Mouse (Mus musculus): Measurements from ENCODE around the gene Nup188. TPM values are rescaled to one million over a fixed set of nuclear protein-coding genes. Genes with fewer than 3 reads are reported as not detected.

Gene Nup188
- polyA plus RNA-seq (2015; fragmentation: Nextera tagmentation; extraction: Ambion mirVana) = 23.6 and 26.6 TPM in 2 replicates

DNA sequence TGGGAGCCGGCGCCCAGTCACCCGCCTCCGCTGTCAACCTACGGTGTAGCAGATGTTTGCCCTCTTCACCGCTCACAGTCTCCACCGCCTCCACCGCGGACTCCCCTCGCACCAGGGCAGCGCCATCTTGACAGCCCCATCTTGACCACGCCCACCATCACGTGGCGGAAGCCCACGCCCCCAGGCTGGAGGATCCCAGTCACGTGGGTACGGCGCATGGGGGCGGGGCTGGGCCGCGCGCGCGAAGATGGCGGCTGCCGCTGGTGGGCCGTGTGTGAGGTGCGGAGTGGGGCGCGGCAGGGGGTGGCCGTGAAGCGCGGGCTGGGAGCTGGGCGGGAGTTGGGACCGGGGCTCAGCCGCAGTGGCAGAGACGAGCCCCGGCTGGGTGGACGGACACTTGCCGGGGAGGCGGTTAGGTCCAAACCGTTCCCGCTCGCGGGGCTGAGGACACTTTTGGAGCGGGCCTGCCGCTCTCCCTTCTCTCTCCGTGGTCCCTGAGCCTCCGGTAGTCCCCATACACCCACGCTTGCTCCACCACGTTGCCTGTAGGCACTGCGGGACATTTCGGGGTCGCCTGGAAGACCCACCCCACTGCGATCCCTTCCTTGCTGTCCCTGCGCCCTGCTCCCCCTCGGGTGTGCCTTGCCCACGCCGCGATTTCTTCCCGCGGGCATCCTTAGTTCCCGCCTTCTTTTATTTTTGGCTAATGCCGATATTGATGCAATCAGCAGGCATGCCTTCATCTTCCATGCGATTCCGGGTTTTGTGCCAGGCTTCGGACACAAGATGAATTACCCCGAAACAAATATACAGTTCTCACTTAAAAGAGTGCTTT is at the start of gene Nup188, which contains the start of gene Dolk:
Nup188 (plus strand) TSS at position 206 of the 835 bp plus-strand sequence.
Dolk (minus strand) TSS at position 143 of the 835 bp plus-strand sequence.
- ATAC-seq = peak; percentile 90
- peaks cover 18% of the 10 kb centered on the region for H3K4me1 ChIP-seq (ENCODE audit: control insufficient read depth, insufficient read depth, low read length)
- peak within 1 kb of the TSS; percentile 92 for H3K9ac ChIP-seq (ENCODE audit: low read depth, low read length)
- H3K4me2 ChIP-seq (ENCODE audit: low read depth, low read length) = peak within 1 kb of the TSS; percentile 89
- under 1% methylated on average over 68 of the region's 68 CpGs for WGBS
- no peaks in the 10 kb centered on the region for H3K36me3 ChIP-seq (ENCODE audit: control insufficient read depth, insufficient read depth, low read length)
- H3K9me3 ChIP-seq (ENCODE audit: control insufficient read depth, low read length) = no peaks in the 10 kb centered on the region
- H3K4me3 ChIP-seq (ENCODE audit: low read length) = peak within 1 kb of the TSS; percentile 98
- peak within 1 kb of the TSS; percentile 74 for H3K27ac ChIP-seq (ENCODE audit: low read length)
- H3K27me3 ChIP-seq (replicated peaks; ENCODE audit: control insufficient read depth, insufficient read depth, low read length) = no peaks in the 10 kb centered on the region

DNA sequence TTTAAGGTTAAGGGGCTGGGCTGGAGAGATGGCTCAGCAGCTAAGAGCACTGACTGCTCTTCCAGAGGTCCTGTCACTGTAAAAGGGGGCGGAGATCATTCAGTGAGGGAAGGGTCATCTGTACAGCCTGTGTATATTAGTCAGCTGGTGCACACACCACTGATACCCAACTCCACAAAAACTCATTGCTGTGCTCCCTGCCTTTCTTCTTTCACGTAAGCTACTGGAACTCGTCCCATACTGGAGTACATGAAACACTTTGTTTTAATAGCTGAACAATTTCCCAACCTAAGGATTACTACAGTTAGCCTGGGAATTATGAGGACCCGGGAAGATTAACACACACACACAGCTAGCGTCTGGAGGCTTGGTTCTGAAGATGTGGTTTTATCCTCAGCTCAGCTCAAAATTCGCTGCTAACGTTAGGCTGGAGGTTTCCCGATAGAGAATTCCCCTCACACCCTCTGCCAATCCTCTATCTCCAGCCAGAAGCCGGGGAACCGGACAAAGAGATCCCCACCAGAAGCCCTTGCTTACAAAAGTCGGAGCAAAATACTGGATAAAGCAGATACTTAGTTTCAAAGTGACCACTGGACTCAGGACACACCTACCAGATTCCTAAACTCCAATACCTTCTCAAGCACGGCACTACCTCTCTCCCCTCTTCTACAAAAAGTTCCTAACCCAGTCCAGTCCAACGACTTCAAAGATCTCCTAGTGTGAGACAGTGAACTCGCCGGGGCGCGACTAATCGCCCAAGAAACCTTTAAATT is 49.6 kb upstream of the Nup188 start:
- Histone ChIP-seq H3K4me1 (ENCODE audit: control insufficient read depth, insufficient read depth, low read length) (peaks cover 28% of the 10 kb centered on the region), H3K9ac (ENCODE audit: low read depth, low read length) (peak overlapping the region; percentile 73), H3K27me3 (replicated peaks; ENCODE audit: control insufficient read depth, insufficient read depth, low read length) (no peaks in the 10 kb centered on the region), H3K36me3 (ENCODE audit: control insufficient read depth, insufficient read depth, low read length) (peaks cover 10% of the 10 kb centered on the region), H3K4me3 (ENCODE audit: low read length) (peak overlapping the region; percentile 76), H3K9me3 (ENCODE audit: control insufficient read depth, low read length) (no peaks in the 10 kb centered on the region), H3K27ac (ENCODE audit: low read length) (peak overlapping the region; percentile 74), H3K4me2 (ENCODE audit: low read depth, low read length) (peak overlapping the region; percentile 66)
- 3% methylated on average over 18 of the region's 18 CpGs for WGBS
- ATAC-seq = peak; percentile 3; the same call in 1 of the 2 replicates

DNA sequence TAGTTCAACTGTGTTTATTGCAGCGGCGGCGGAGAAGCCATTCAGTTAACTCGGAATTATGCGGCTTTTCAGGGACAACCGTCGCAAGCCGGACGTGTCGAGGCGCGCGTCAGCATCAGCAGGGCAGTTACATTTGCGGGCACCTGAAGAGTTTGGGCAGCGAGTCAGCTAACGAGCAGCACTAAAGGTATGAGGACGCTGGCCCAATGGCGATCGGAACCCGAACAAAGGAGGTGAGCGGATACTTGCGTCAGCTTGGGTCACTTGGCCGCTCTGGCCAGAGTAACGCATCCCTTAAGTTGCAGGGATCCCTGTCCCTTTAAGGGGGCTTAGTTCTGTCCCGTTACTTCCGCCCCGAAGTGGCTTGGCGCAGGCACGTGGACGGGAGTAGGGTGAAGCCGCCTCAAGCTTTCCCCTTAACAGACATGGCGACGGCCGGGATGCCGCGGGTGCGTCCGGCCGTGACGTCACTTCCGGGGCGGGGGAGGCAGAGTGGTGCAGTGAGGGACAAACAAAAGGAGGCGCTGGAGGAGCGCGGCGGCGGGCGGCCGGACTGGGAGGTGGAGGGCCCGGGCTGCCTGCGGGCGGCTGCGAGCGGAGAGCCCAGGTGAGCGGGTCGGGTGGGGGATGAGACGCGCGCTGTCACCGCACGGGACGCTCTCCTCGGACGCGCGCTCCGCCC is 48.9 kb upstream of the Nup188 start, which contains the start of gene Lrrc8a:
Lrrc8a (plus strand) TSS at position 517 of the 682 bp plus-strand sequence.
- H3K27ac ChIP-seq (ENCODE audit: low read length) = peak within 1 kb of the TSS; percentile 91
- H3K9me3 ChIP-seq (ENCODE audit: control insufficient read depth, low read length) = no peaks in the 10 kb centered on the region
- no peaks in the 10 kb centered on the region for H3K27me3 ChIP-seq (replicated peaks; ENCODE audit: control insufficient read depth, insufficient read depth, low read length)
- peaks cover 12% of the 10 kb centered on the region for H3K36me3 ChIP-seq (ENCODE audit: control insufficient read depth, insufficient read depth, low read length)
- peak within 1 kb of the TSS; percentile 76 for H3K4me3 ChIP-seq (ENCODE audit: low read length)
- peak within 1 kb of the TSS; percentile 66 for H3K4me2 ChIP-seq (ENCODE audit: low read depth, low read length)
- under 1% methylated on average over 54 of the region's 67 CpGs for WGBS
- H3K9ac ChIP-seq (ENCODE audit: low read depth, low read length) = peak within 1 kb of the TSS; percentile 92
- ATAC-seq = peak; percentile 94
- peaks cover 28% of the 10 kb centered on the region for H3K4me1 ChIP-seq (ENCODE audit: control insufficient read depth, insufficient read depth, low read length)

DNA sequence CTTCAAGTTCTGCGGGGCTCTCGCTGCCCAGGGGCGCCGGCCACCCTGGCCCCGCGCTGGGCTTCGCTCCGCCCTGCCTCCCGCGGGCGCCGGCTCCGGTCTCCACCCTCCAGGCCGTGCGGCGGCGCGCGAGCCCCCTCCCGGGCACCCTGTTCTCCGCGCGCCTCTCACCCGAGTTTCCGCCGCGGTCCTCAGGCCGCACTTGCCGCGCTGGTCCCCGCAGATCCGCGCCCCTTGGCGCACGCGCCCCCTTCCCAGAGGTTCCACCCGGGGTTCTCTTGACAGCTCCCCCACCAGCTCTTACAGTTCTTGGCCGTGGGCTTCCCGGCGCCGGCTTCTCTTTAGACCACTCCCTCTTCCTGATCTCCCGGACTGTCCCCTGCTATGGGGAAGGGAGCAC is 48.3 kb upstream of the Nup188 start:
- Histone ChIP-seq H3K27ac (ENCODE audit: low read length) (peak overlapping the region; percentile 91), H3K4me3 (ENCODE audit: low read length) (peak overlapping the region; percentile 76), H3K4me1 (ENCODE audit: control insufficient read depth, insufficient read depth, low read length) (peaks cover 28% of the 10 kb centered on the region), H3K27me3 (replicated peaks; ENCODE audit: control insufficient read depth, insufficient read depth, low read length) (no peaks in the 10 kb centered on the region), H3K9ac (ENCODE audit: low read depth, low read length) (peak overlapping the region; percentile 92), H3K4me2 (ENCODE audit: low read depth, low read length) (peak overlapping the region; percentile 66), H3K36me3 (ENCODE audit: control insufficient read depth, insufficient read depth, low read length) (peaks cover 12% of the 10 kb centered on the region), H3K9me3 (ENCODE audit: control insufficient read depth, low read length) (no peaks in the 10 kb centered on the region)
- 0% methylated on average over 33 of the region's 42 CpGs for WGBS
- ATAC-seq = peak; percentile 89

DNA sequence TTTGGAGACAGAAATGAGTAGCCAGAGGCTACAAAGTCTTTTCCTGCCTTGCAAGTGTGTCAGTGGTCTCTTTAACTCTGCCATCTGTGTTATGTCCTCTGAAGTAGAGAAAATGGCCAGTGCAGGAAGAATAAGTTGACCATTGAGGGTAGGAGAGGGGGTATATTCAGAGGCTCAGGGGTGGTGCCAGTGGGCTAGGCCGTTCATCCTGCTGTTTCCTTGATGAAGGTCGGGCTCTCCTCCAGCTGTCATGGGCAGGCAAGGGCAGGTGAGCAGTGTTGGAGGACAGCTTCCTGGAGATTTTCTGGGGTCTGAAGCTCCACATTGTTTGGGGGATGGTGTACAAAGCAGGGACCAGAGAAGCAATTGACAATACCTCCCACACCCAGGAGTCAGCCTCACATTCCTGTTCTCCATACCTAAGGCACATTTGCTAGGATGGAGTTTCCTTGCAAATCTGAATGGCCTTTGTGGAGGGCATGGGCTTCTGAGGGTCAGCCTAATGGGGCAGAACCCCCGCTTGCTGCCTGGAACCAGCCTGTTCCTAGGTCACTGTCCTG is 47.2 kb upstream of the Nup188 start:
- peaks cover 31% of the 10 kb centered on the region for H3K4me1 ChIP-seq (ENCODE audit: control insufficient read depth, insufficient read depth, low read length)
- peak overlapping the region; percentile 76 for H3K4me3 ChIP-seq (ENCODE audit: low read length)
- 60% methylated on average over 3 of the region's 3 CpGs for WGBS
- peak overlapping the region; percentile 92 for H3K9ac ChIP-seq (ENCODE audit: low read depth, low read length)
- H3K27me3 ChIP-seq (replicated peaks; ENCODE audit: control insufficient read depth, insufficient read depth, low read length) = no peaks in the 10 kb centered on the region
- peak overlapping the region; percentile 66 for H3K4me2 ChIP-seq (ENCODE audit: low read depth, low read length)
- H3K9me3 ChIP-seq (ENCODE audit: control insufficient read depth, low read length) = no peaks in the 10 kb centered on the region
- ATAC-seq = no peak
- H3K27ac ChIP-seq (ENCODE audit: low read length) = peak overlapping the region; percentile 91
- peaks cover 15% of the 10 kb centered on the region for H3K36me3 ChIP-seq (ENCODE audit: control insufficient read depth, insufficient read depth, low read length)

DNA sequence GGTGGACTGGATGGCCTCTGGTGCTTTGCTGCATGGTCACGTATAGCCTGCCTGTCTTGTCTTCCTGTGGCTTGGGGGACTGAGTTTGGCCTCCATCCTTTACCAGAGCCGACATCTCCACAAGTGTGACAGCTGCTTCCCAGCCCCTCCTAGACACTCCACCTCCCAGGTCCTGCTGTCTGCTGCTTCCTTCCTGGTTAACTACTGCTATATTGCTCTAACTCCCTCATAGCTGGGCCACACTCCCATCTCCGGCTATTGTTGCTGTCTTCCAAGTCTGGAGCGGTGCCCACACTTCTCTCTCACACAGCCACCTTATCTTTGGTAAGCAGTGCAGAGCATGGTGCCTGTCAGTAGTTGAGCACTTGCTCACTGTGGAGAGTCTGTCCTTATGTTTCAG is 46.4 kb upstream of the Nup188 start:
- H3K27ac ChIP-seq (ENCODE audit: low read length) = peak overlapping the region; percentile 91
- H3K27me3 ChIP-seq (replicated peaks; ENCODE audit: control insufficient read depth, insufficient read depth, low read length) = no peaks in the 10 kb centered on the region
- peak overlapping the region; percentile 8; the same call in 1 of the 2 replicates for H3K9ac ChIP-seq (ENCODE audit: low read depth, low read length)
- peaks cover 37% of the 10 kb centered on the region for H3K4me1 ChIP-seq (ENCODE audit: control insufficient read depth, insufficient read depth, low read length)
- H3K4me3 ChIP-seq (ENCODE audit: low read length) = no peak overlapping the region
- no peak for ATAC-seq
- H3K36me3 ChIP-seq (ENCODE audit: control insufficient read depth, insufficient read depth, low read length) = peaks cover 17% of the 10 kb centered on the region
- 59% methylated on average over 4 of the region's 4 CpGs for WGBS
- H3K9me3 ChIP-seq (ENCODE audit: control insufficient read depth, low read length) = no peaks in the 10 kb centered on the region
- peak overlapping the region; percentile 66; the same call in 1 of the 2 replicates for H3K4me2 ChIP-seq (ENCODE audit: low read depth, low read length)

DNA sequence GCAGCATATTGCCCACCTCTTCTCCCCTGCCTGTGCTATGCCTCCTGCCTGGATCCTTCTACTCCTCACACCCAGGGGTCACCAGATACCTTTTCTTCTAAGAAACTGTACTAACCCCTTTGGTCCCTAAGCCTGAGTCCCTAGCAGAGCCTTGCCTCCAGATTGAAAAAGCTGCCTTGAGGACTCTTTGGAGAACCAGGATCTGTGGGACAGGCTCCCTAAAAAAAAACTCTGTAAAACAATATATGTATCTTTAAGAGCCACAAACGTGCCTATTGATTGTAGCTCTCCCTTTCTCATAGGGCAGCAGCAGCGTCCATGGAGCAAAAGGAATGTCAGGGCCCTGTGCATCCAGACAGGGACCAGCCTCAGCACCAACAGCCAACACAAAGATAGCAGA is 45.9 kb upstream of the Nup188 start, which contains the start of gene Gm28035:
Gm28035 (plus strand) TSS at position 301 of the 400 bp plus-strand sequence.
- peaks cover 37% of the 10 kb centered on the region for H3K4me1 ChIP-seq (ENCODE audit: control insufficient read depth, insufficient read depth, low read length)
- peak within 1 kb of the TSS; percentile 66 for H3K4me2 ChIP-seq (ENCODE audit: low read depth, low read length)
- peaks cover 20% of the 10 kb centered on the region for H3K36me3 ChIP-seq (ENCODE audit: control insufficient read depth, insufficient read depth, low read length)
- WGBS = 69% methylated on average over 2 of the region's 2 CpGs
- no peak for ATAC-seq
- peak within 1 kb of the TSS; percentile 92; the same call in 1 of the 2 replicates for H3K9ac ChIP-seq (ENCODE audit: low read depth, low read length)
- no peaks in the 10 kb centered on the region for H3K27me3 ChIP-seq (replicated peaks; ENCODE audit: control insufficient read depth, insufficient read depth, low read length)
- H3K4me3 ChIP-seq (ENCODE audit: low read length) = peak within 1 kb of the TSS; percentile 76; the same call in 1 of the 2 replicates
- no peaks in the 10 kb centered on the region for H3K9me3 ChIP-seq (ENCODE audit: control insufficient read depth, low read length)
- H3K27ac ChIP-seq (ENCODE audit: low read length) = peak within 1 kb of the TSS; percentile 91

DNA sequence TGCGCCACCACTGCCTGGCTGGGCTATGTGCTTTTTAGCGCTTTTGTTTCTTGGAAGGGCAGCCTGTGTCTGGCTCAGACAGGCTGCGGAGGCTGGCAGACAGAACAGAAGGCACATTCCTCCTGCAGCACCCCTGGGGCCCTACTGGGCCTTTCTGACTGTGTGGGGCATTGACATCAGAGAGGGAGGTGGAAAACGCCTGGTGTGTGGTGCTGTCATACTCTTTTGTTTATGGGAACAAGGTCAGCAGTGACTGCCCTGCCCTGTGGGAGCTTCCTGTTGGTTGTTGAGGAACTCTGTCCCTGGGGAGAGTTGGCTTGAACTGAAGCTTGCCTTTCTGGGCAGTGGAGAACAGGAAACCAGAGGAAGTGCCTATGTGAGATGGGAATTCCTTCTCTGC is 43.7 kb upstream of the Nup188 start:
- ATAC-seq = no peak
- Histone ChIP-seq H3K27ac (ENCODE audit: low read length) (peak overlapping the region; percentile 42), H3K9me3 (ENCODE audit: control insufficient read depth, low read length) (no peaks in the 10 kb centered on the region), H3K4me2 (ENCODE audit: low read depth, low read length) (no peak overlapping the region), H3K4me3 (ENCODE audit: low read length) (no peak overlapping the region), H3K4me1 (ENCODE audit: control insufficient read depth, insufficient read depth, low read length) (peaks cover 38% of the 10 kb centered on the region), H3K27me3 (replicated peaks; ENCODE audit: control insufficient read depth, insufficient read depth, low read length) (no peaks in the 10 kb centered on the region), H3K36me3 (ENCODE audit: control insufficient read depth, insufficient read depth, low read length) (peaks cover 22% of the 10 kb centered on the region), H3K9ac (ENCODE audit: low read depth, low read length) (no peak overlapping the region)
- WGBS = 44% methylated on average over 4 of the region's 4 CpGs

Measured in intestine, embryonic 16.5 days (tissue).